Mouse (Mus musculus) induced T-regulatory cell, adult 2 months (primary cell): Measurements from ENCODE around the gene Hdac10.

ENCODE experiments used
- DNase-seq: peaks from one replicate; pipeline ENCODE4 v3.0.0-alpha.2; 2012; ENCODE audit warnings: low read depth

Hdac10 gene

DNA sequence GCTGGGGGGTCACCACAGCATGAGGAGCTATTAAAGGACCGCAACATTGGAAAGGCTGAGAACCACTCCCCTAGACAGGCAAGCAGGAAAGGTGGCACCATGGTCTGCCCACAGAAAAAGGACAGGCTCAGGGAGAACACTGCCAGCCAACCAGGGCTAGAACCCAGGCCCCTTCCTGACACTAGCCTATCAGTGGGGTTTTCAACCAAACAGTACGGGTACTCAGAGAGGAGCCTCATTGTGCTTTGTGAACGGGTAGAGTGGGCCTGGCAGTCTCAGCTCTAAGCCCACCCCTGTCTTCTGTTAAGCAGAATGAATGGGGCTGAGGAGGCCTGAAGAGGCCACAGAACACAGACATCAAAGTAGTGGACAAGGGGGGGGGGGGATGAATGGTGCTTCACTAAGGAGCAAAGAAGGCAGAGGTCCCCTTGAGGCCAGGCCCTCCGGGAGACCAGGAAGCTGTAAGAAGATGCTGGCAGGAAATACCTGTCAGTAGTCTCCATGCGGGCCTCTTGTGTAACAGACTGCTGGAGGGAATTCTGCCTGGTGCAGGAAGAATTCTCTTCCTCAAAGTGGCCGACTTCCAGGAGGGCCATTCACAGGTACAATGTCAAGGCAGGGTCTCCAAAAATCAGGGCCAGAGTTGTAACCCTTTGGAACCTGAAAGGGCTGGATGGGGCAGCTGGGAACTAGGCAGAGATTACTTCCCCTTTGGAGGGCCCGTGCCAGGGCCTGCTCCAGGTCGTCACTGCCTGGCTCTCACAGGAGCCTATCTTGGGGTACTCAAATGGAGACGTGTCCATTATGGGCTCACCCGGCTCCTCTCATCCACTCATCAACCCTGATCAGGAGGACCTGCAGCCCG is 53.7 kb downstream of the Hdac10 start, which contains the start of gene Trabd:
Gene Trabd (plus strand): TSS at position 512 of the 865 bp plus-strand sequence.
- DNase-seq: no peak

DNA sequence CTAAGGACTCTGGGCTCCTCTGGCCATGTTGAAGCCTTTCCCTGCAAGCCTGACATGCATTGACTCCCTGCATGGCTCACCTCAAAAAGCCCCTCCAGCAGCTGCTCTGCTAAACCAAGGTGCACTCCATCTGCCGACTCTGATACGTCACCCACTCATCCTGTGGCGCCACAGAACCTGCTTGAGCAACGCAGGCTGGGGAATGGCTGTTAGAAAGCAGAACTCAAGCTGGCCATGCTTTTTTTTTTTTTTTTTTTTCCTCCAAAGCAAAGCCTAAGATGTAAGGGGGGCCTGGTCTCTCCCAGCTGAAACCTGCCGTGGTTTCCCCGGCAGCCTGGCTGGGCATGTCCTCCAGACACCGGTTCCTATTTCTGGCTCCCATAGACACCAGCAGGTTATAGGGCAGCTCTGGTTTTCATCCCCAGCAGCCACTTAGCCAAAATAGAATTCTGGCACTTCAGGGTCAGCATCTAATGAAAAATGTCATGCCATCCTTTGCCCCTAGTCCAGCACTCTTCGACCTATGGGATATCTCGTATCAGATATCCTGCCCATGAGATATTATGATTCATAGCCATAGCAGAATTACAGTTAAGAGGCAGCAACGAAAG is 54.4 kb downstream of the Hdac10 start:
- peak; percentile 12 for DNase-seq
